Mouse (Mus musculus): ENCODE measurements around the gene Crebbp. TPM values are rescaled to one million over a fixed set of nuclear protein-coding genes. Genes with fewer than 3 reads are reported as not detected.
A peak's percentile ranks its signal among the peaks of the same experiment; 100 is the strongest.

Gene Crebbp
- total RNA-seq, 2 experiments from 2014 or later, result 87.2 to 91.1 TPM

DNA sequence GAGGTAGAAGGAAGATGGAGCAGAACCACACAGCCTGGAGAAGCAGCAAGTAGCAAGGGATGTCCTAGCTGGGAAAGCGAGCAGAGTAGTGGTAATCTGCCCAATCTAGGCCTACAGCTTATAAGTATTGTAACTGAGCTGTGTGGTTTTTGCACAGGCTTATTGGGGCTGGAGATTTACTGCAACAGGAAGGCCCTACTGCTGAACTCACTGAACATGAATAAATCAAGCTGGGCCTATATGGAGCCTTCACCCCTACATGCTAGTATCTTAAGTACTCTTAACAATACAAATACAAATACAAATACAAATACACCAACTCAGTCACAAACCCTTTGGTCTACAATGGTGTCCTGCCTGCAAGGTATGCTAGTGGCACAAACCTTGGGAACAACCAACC lies 10.2 kb downstream of the Crebbp start:
- no peak for TF ChIP-seq CTCF (conservative IDR thresholded peaks at IDR 0.05)
- no peak overlapping the region for H3K4me3 ChIP-seq
- H3K27ac ChIP-seq, result no peak overlapping the region
- DNase-seq (ENCODE audit: low spot score in 2 of 2), result no peak

GRCm38 (mm10) chr16:4199995-4200394 lies 13.8 kb downstream of the Crebbp start:
- TF ChIP-seq CTCF (conservative IDR thresholded peaks at IDR 0.05), result no peak
- Histone ChIP-seq H3K4me3 (no peak overlapping the region), H3K27ac (no peak overlapping the region)
- DNase-seq (ENCODE audit: low spot score in 2 of 2), result no peak

GRCm38 (mm10) chr16:4199566-4199965 lies 14.2 kb downstream of the Crebbp start:
- DNase-seq (ENCODE audit: low spot score in 2 of 2), result no peak
- no peak overlapping the region for H3K4me3 ChIP-seq
- H3K27ac ChIP-seq, result no peak overlapping the region
- TF ChIP-seq CTCF (conservative IDR thresholded peaks at IDR 0.05), result no peak

- H3K27ac ChIP-seq, result no peak overlapping the region
- TF ChIP-seq CTCF (conservative IDR thresholded peaks at IDR 0.05), result no peak
- no peak overlapping the region for H3K4me3 ChIP-seq
- no peak for DNase-seq (ENCODE audit: low spot score in 2 of 2)
These were observed 15.8 kb downstream of the Crebbp start for GRCm38 (mm10) chr16:4198004-4198403.

- no peak for TF ChIP-seq CTCF (conservative IDR thresholded peaks at IDR 0.05)
These were observed 23.6 kb downstream of the Crebbp start for GRCm38 (mm10) chr16:4190166-4190565.

DNA sequence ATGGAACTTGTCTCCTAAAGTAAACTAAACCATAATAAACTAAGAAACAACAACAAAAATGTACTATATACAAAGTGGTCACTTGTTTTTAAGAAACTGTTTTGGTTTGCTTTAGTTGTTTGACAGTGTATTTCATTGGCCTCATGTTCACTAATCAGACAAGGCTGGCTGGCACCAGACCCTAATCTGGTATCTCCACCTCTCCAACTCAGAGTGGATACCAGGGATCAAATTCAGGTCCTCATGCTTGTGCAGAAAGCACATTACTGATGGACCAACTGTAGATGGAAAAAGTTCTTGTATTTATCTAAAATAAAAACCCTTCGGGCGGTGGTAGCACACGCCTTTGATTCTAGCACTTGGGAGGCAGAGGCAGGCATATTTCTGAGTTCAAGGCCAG lies 38.7 kb downstream of the Crebbp start:
- no peak for DNase-seq (ENCODE audit: low spot score in 2 of 2)
- no peak overlapping the region for H3K27ac ChIP-seq
- TF ChIP-seq CTCF (conservative IDR thresholded peaks at IDR 0.05), result no peak
- no peak overlapping the region for H3K4me3 ChIP-seq

More at GRCm38 (mm10) chr16:4190166-4190565, 23.6 kb downstream of the Crebbp start:
- no peak overlapping the region for H3K4me3 ChIP-seq
- DNase-seq (ENCODE audit: low spot score in 2 of 2), result no peak
- no peak overlapping the region for H3K27ac ChIP-seq

- H3K4me3 ChIP-seq, result no peak overlapping the region
- H3K27ac ChIP-seq, result no peak overlapping the region
- no peak for TF ChIP-seq CTCF (conservative IDR thresholded peaks at IDR 0.05)
- no peak for DNase-seq (ENCODE audit: low spot score in 2 of 2)
These were observed 44.3 kb downstream of the Crebbp start for GRCm38 (mm10) chr16:4169530-4169929.

GRCm38 (mm10) chr16:4168476-4168875 lies 45.3 kb downstream of the Crebbp start:
- DNase-seq (ENCODE audit: low spot score in 2 of 2), result no peak
- peak; percentile 73 for TF ChIP-seq CTCF (conservative IDR thresholded peaks at IDR 0.05)
- no peak overlapping the region for H3K27ac ChIP-seq
- H3K4me3 ChIP-seq, result no peak overlapping the region

- TF ChIP-seq CTCF (conservative IDR thresholded peaks at IDR 0.05), result no peak
- Histone ChIP-seq H3K4me3 (no peak overlapping the region), H3K27ac (peak overlapping the region; percentile 60; the same call in 1 of the 2 replicates)
- DNase-seq (ENCODE audit: low spot score in 2 of 2), result no peak
These were observed 52.9 kb downstream of the Crebbp start for GRCm38 (mm10) chr16:4160898-4161247.

DNA sequence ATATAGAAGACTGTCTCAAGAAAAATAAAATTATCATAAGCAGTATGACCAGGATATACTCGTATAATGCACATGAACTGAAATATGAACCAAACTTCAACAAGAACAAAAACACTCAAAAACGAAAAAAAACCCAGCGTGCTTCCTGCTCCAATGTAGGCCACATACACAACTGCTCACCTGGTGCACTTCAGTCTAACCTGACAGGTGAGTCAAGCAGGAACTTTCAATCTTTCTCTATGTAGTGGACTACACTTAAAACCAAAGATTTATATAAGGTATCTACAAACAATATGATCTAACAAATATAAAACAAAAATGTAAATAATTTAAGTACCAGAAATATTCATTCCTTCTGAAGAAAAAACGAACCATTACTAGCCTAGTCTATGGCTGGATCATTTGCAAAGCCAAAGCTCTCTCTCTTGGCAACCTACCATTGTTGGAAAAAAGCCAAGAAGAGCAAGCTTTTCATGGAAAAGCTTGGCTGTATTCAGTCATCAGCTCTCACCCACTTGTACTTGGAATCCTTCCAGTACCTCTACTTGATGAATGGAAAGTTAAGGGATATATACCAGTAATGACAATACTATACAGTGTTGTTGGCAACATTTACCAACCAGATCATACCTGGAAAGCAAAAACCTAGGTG lies 53.4 kb downstream of the Crebbp start:
- peak overlapping the region; percentile 60; the same call in 1 of the 2 replicates for H3K27ac ChIP-seq
- peak; percentile 79 to 89 for DNase-seq (ENCODE audit: low spot score in 2 of 2)
- no peak for TF ChIP-seq CTCF (conservative IDR thresholded peaks at IDR 0.05)
- no peak overlapping the region for H3K4me3 ChIP-seq

- Histone ChIP-seq H3K4me3 (no peak overlapping the region), H3K27ac (no peak overlapping the region)
- TF ChIP-seq CTCF (conservative IDR thresholded peaks at IDR 0.05), result no peak
- DNase-seq (ENCODE audit: low spot score in 2 of 2), result no peak
These were observed 60.7 kb downstream of the Crebbp start for GRCm38 (mm10) chr16:4153121-4153520.

DNA sequence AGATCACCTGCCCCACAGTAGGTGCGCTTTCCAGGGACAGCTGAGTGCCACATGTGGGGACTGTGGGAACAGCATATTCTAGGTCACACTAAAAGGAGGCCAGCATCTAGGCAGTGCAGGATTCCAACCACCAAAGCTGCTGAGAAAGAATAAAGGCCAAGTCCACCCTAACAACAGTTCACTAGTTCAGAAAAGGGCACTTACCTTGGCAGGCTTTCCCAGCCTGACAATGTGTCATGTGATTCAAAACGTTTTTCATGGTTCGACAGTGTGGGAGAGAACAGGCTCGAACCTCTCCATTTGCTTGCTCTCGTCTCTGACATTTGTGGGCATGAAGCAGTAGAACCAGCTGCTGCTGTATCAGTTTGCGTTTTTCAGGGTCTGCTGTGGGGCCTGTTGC lies 75.3 kb downstream of the Crebbp start:
- no peak for TF ChIP-seq CTCF (conservative IDR thresholded peaks at IDR 0.05)
- H3K27ac ChIP-seq, result peak overlapping the region; percentile 46; the same call in 1 of the 2 replicates
- DNase-seq (ENCODE audit: low spot score in 2 of 2), result no peak
- no peak overlapping the region for H3K4me3 ChIP-seq

- Histone ChIP-seq H3K27ac (no peak overlapping the region), H3K4me3 (no peak overlapping the region)
- no peak for DNase-seq (ENCODE audit: low spot score in 2 of 2)
- TF ChIP-seq CTCF (conservative IDR thresholded peaks at IDR 0.05), result no peak
These were observed 80.0 kb downstream of the Crebbp start for GRCm38 (mm10) chr16:4133754-4134153.

DNA sequence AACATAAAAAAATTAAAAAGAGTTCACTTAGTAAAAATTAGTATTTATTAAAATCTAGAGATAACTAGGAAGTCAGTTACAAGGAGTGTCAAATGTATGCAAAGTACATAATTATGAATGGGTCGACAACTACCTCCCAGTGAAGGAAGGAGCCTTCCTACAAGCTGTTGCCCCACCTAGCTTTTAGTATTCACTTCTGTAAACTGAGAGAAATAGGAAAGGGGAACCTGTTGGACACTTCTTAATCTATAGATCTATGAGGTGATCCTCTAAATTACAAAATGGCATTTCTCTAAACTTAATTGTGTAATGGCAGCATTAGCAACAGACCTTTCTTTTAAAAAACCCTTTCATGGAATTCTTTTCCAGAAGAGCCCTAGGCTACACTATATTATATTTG lies 84.9 kb downstream of the Crebbp start:
- DNase-seq (ENCODE audit: low spot score in 2 of 2), result no peak
- no peak overlapping the region for H3K4me3 ChIP-seq
- no peak for TF ChIP-seq CTCF (conservative IDR thresholded peaks at IDR 0.05)
- no peak overlapping the region for H3K27ac ChIP-seq

All from layer of hippocampus, adult 2 months (tissue).